Mouse (Mus musculus) cortical plate, adult 2 months (tissue): ENCODE data around the gene Wdr95.

Experiments used
- CTCF ChIP-seq: fragments of 200-500 bp; IDR thresholded peaks from 2 replicates; pipeline ENCODE4 v1.5.1; 2011; ENCODE audit warnings: mild to moderate bottlenecking, control low read depth, low read length; ENCODE audit not compliant: insufficient read depth; ENCODE audit errors: extremely low read depth
- POLR2A ChIP-seq: fragments of 200-500 bp; IDR thresholded peaks from 2 replicates; pipeline ENCODE4 v1.6.1; 2011; ENCODE audit warnings: mild to moderate bottlenecking, low read length, control low read depth; ENCODE audit not compliant: insufficient read depth; ENCODE audit errors: extremely low read depth

- TF ChIP-seq CTCF (no peak), POLR2A (no peak)
Observed at GRCm38 (mm10) chr5:149582642-149583262, 54.3 kb downstream of the Wdr95 start.
